Mouse (Mus musculus): ENCODE results near the gene Spata7. TPM values are rescaled to one million over a fixed set of nuclear protein-coding genes. Genes with fewer than 3 reads are reported as not detected.

Gene Spata7
- polyA plus RNA-seq (2015; fragmentation: Nextera tagmentation; extraction: Ambion mirVana): 4.4 and 5.3 TPM in 2 replicates

- Histone ChIP-seq H3K9ac (ENCODE audit: low read length) (peak within 1 kb of the TSS; percentile 71), H3K27ac (replicated peaks) (no peak within 1 kb of the TSS)
- peak; percentile 96 for ATAC-seq (ENCODE audit: low FRiP score, low TSS enrichment)
Observed at GRCm38 (mm10) chr12:98627392-98628259, at the start of gene Spata7. Gene Spata7, plus strand, starts transcription at chr12:98628157.

GRCm38 (mm10) chr12:98585302-98585701, 42.7 kb upstream of the Spata7 start:
- 36% methylated on average over 3 of the region's 3 CpGs for WGBS
- Histone ChIP-seq H3K4me3 (ENCODE audit: low read depth, low read length) (no peak overlapping the region), H3K27me3 (ENCODE audit: control insufficient read depth, insufficient read depth, low read length) (no peaks in the 10 kb centered on the region), H3K4me2 (replicated peaks; ENCODE audit: low read depth) (no peak overlapping the region), H3K27ac (replicated peaks) (no peak overlapping the region), H3K36me3 (ENCODE audit: control insufficient read depth, insufficient read depth, low read length) (no peaks in the 10 kb centered on the region), H3K9me3 (ENCODE audit: control insufficient read depth, low read length) (no peaks in the 10 kb centered on the region), H3K4me1 (replicated peaks; ENCODE audit: control insufficient read depth, insufficient read depth) (no peaks in the 10 kb centered on the region), H3K9ac (ENCODE audit: low read length) (no peak overlapping the region)
- TF ChIP-seq CTCF (IDR thresholded peaks at IDR 0.05; ENCODE audit: low read depth) (peak; percentile 61), EP300 (optimal IDR thresholded peaks at IDR 0.05) (no peak)
- ATAC-seq (ENCODE audit: low FRiP score, low TSS enrichment) (no peak), DNase-seq (ENCODE audit: low spot score) (no peak)

More at GRCm38 (mm10) chr12:98627392-98628259, at the start of gene Spata7:
- Histone ChIP-seq H3K4me1 (replicated peaks; ENCODE audit: control insufficient read depth, insufficient read depth) (no peaks in the 10 kb centered on the region), H3K27me3 (ENCODE audit: control insufficient read depth, insufficient read depth, low read length) (no peaks in the 10 kb centered on the region), H3K4me2 (replicated peaks; ENCODE audit: low read depth) (peak within 1 kb of the TSS; percentile 79), H3K36me3 (ENCODE audit: control insufficient read depth, insufficient read depth, low read length) (no peaks in the 10 kb centered on the region), H3K4me3 (ENCODE audit: low read depth, low read length) (peak within 1 kb of the TSS; percentile 79), H3K9me3 (ENCODE audit: control insufficient read depth, low read length) (no peaks in the 10 kb centered on the region)
- 1% methylated on average over 32 of the region's 32 CpGs for WGBS
- DNase-seq (ENCODE audit: low spot score): peak; percentile 89
- no peak for TF ChIP-seq CTCF (IDR thresholded peaks at IDR 0.05; ENCODE audit: low read depth)

GRCm38 (mm10) chr12:98588573-98588972, 39.4 kb upstream of the Spata7 start:
- Histone ChIP-seq H3K9ac (ENCODE audit: low read length) (no peak overlapping the region), H3K9me3 (ENCODE audit: control insufficient read depth, low read length) (no peaks in the 10 kb centered on the region), H3K4me1 (replicated peaks; ENCODE audit: control insufficient read depth, insufficient read depth) (no peaks in the 10 kb centered on the region), H3K27ac (replicated peaks) (no peak overlapping the region), H3K36me3 (ENCODE audit: control insufficient read depth, insufficient read depth, low read length) (no peaks in the 10 kb centered on the region), H3K4me2 (replicated peaks; ENCODE audit: low read depth) (no peak overlapping the region), H3K4me3 (ENCODE audit: low read depth, low read length) (no peak overlapping the region), H3K27me3 (ENCODE audit: control insufficient read depth, insufficient read depth, low read length) (no peaks in the 10 kb centered on the region)
- 60% methylated on average over 6 of the region's 6 CpGs for WGBS
- ATAC-seq (ENCODE audit: low FRiP score, low TSS enrichment): no peak
- no peak for DNase-seq (ENCODE audit: low spot score)
- TF ChIP-seq CTCF (IDR thresholded peaks at IDR 0.05; ENCODE audit: low read depth) (no peak), EP300 (optimal IDR thresholded peaks at IDR 0.05) (no peak)

DNA sequence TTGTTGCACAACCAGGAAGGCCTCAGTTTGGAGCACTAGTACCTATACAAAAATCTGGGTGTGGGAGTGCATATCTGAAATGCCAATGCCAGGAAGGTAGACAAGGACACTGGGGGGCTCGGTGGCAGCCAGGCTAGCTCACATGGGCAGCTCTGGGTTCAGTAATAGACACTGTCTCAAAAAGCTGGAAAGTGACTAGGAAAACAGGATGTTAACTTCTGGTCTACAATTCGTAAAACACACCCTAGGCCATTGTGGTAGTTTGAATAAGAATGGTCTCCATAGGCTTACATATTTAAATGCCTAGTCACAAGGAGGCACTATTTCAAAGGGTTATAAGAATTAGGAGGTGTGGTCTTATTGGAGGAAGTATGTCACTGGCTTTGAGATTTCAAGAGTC, 36.9 kb upstream of the Spata7 start:
- no peaks in the 10 kb centered on the region for H3K36me3 ChIP-seq (ENCODE audit: control insufficient read depth, insufficient read depth, low read length)
- TF ChIP-seq CTCF (IDR thresholded peaks at IDR 0.05; ENCODE audit: low read depth): no peak
- no peak for TF ChIP-seq EP300 (optimal IDR thresholded peaks at IDR 0.05)
- no peak for DNase-seq (ENCODE audit: low spot score)
- H3K27ac ChIP-seq (replicated peaks): no peak overlapping the region
- H3K9ac ChIP-seq (ENCODE audit: low read length): no peak overlapping the region
- H3K4me1 ChIP-seq (replicated peaks; ENCODE audit: control insufficient read depth, insufficient read depth): no peaks in the 10 kb centered on the region
- H3K9me3 ChIP-seq (ENCODE audit: control insufficient read depth, low read length): no peaks in the 10 kb centered on the region
- WGBS: 81% methylated on average over 2 of the region's 2 CpGs
- H3K4me3 ChIP-seq (ENCODE audit: low read depth, low read length): no peak overlapping the region
- no peak overlapping the region for H3K4me2 ChIP-seq (replicated peaks; ENCODE audit: low read depth)
- no peaks in the 10 kb centered on the region for H3K27me3 ChIP-seq (ENCODE audit: control insufficient read depth, insufficient read depth, low read length)
- ATAC-seq (ENCODE audit: low FRiP score, low TSS enrichment): no peak

- Histone ChIP-seq H3K9ac (ENCODE audit: low read length) (no peak overlapping the region), H3K9me3 (ENCODE audit: control insufficient read depth, low read length) (no peaks in the 10 kb centered on the region), H3K4me3 (ENCODE audit: low read depth, low read length) (no peak overlapping the region), H3K27ac (replicated peaks) (no peak overlapping the region), H3K27me3 (ENCODE audit: control insufficient read depth, insufficient read depth, low read length) (no peaks in the 10 kb centered on the region), H3K36me3 (ENCODE audit: control insufficient read depth, insufficient read depth, low read length) (no peaks in the 10 kb centered on the region), H3K4me1 (replicated peaks; ENCODE audit: control insufficient read depth, insufficient read depth) (no peaks in the 10 kb centered on the region), H3K4me2 (replicated peaks; ENCODE audit: low read depth) (no peak overlapping the region)
- no peak for TF ChIP-seq EP300 (optimal IDR thresholded peaks at IDR 0.05)
- TF ChIP-seq CTCF (IDR thresholded peaks at IDR 0.05; ENCODE audit: low read depth): no peak
- no peak for DNase-seq (ENCODE audit: low spot score)
- WGBS: 81% methylated on average over 5 of the region's 5 CpGs
- no peak for ATAC-seq (ENCODE audit: low FRiP score, low TSS enrichment)
Observed at GRCm38 (mm10) chr12:98600861-98601260, 27.1 kb upstream of the Spata7 start.

DNA sequence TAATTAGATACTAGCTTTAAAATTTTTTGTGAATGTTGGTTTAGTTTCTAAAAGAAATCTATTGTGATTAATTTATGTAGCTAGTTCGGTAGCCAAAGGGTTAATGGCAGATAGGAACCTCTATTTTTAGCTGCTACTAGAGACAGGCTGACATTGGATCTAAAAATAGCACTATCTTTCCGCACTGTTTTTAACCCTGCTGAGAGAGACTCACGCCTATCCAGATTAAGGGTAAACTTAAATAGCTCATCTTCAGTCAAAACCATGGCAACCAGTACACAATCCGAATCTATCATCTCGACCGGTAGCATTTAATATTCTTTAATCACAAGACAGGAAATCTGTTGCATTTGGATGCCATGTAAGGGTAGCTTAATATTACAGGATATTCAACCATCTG, 25.8 kb upstream of the Spata7 start:
- Histone ChIP-seq H3K36me3 (ENCODE audit: control insufficient read depth, insufficient read depth, low read length) (no peaks in the 10 kb centered on the region), H3K9ac (ENCODE audit: low read length) (no peak overlapping the region), H3K4me1 (replicated peaks; ENCODE audit: control insufficient read depth, insufficient read depth) (no peaks in the 10 kb centered on the region), H3K4me3 (ENCODE audit: low read depth, low read length) (no peak overlapping the region), H3K9me3 (ENCODE audit: control insufficient read depth, low read length) (no peaks in the 10 kb centered on the region), H3K27ac (replicated peaks) (no peak overlapping the region), H3K27me3 (ENCODE audit: control insufficient read depth, insufficient read depth, low read length) (no peaks in the 10 kb centered on the region), H3K4me2 (replicated peaks; ENCODE audit: low read depth) (no peak overlapping the region)
- no peak for TF ChIP-seq EP300 (optimal IDR thresholded peaks at IDR 0.05)
- no peak for TF ChIP-seq CTCF (IDR thresholded peaks at IDR 0.05; ENCODE audit: low read depth)
- no peak for DNase-seq (ENCODE audit: low spot score)
- 31% methylated on average over 6 of the region's 6 CpGs for WGBS
- no peak for ATAC-seq (ENCODE audit: low FRiP score, low TSS enrichment)
